Mouse (Mus musculus) adrenal gland, adult 18-20 months (tissue): Measurements from ENCODE around the gene Ehmt1. TPM values are rescaled to one million over a fixed set of nuclear protein-coding genes. Genes with fewer than 3 reads are reported as not detected.

ENCODE experiments used
- DNase-seq, 2 experiments: peaks; one replicate each; pipeline ENCODE4 v3.0.0; 2021 to 2022; ENCODE audit warnings: low spot score in 2 of 2
- total RNA-seq, 2 experiments: library from RNA; stranded (reverse); gene quantifications; 1 replicate in 1 of 2; 2 replicates in 1 of 2; pipeline ENCODE4 v1.2.3; 2021

The Ehmt1 gene
- total RNA-seq, 2 experiments from 2014 or later = 46.6 to 50.1 TPM

- no peak for DNase-seq
These were observed 111.7 kb downstream of the Ehmt1 start for GRCm38 (mm10) chr2:24807691-24808090.

DNA sequence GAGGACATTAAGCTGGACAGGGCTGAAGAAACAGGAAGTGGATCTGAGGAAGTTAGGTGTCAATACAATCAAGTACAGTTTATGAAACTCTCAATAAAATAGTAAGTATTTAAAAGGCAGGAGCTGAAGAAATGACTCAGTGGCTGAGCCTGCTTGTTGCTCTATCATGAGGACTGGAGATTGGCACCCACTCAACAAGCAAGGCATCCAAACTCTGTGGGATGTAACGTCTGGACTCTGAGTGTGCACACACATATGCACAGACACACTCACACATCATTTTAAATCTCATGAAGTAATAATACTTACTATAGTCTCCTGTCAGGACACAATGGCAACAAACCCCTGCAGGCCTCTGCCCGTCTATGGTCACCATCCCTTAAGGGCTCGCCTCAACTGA, 112.4 kb downstream of the Ehmt1 start:
- no peak for DNase-seq

- no peak for DNase-seq
These were observed 113.3 kb downstream of the Ehmt1 start for GRCm38 (mm10) chr2:24806143-24806542.

DNA sequence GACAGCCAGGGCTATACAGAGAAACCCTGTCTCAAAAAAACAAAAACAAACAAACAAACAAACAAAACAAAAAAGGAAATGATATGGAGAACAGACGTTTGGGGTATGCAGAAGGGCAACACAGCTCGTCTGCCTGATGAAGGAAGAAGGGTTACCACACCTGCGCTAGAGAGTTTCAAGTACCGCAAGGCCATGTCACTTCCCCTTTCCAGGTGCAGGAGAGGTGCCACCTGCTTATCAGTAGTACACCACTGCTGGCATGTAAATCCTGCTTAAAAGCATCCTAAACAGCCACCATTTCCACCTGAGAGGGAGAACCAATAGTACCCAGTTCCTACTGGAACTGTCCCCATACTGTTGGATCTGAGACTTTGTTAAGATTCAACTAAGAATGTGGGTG, 113.8 kb downstream of the Ehmt1 start:
- DNase-seq = no peak

DNA sequence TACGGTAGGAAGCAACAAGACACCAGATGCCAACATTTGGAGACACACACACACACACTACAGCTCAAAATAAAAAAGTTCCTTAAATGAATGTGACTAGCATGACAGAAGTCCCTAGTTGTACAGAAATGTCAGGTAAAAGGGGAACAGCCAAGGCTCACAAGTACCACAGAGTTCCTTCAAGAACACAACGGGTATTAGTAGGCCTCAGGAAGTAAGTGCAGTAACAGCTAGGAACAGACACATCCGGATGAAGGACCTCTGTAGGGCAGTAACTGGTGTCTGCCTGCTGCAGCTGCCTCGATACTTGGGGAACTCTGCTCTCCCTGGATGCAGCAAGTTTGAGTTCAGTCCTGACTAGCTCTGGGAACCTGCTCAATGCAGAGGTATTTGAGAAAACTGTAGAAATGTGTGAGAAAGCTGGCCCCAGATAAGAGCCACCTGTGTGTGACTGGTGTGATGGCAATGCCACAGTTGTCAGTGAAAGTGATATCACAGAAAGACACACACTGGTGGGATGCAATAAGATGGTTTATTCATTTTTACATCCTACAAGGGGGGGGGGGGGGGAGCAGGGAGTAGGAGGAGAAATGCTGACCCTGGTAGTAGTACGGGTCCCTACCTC, 122.5 kb downstream of the Ehmt1 start:
- DNase-seq = no peak

DNA sequence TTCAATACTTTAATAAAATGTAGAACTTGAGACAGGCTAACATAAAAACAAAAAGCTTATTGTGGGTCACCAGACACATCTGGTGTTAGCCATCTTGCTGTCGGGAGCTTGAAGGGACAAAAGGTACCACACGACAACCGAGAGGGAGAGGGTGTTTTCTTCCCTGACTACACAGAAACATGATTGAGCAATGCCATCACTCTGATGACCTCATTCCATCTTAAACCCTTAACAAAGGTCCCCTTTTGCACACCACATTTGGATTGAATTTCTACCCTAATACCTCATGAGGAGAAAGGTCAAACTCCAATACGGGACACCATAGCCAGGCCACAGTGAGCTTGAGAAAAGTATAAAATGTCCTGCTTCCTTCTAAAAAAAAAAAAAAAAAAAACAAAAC, 132.2 kb downstream of the Ehmt1 start:
- no peak for DNase-seq

GRCm38 (mm10) chr2:24781253-24781652, 138.2 kb downstream of the Ehmt1 start:
- no peak for DNase-seq

GRCm38 (mm10) chr2:24776831-24777230, 142.6 kb downstream of the Ehmt1 start:
- DNase-seq = no peak

DNA sequence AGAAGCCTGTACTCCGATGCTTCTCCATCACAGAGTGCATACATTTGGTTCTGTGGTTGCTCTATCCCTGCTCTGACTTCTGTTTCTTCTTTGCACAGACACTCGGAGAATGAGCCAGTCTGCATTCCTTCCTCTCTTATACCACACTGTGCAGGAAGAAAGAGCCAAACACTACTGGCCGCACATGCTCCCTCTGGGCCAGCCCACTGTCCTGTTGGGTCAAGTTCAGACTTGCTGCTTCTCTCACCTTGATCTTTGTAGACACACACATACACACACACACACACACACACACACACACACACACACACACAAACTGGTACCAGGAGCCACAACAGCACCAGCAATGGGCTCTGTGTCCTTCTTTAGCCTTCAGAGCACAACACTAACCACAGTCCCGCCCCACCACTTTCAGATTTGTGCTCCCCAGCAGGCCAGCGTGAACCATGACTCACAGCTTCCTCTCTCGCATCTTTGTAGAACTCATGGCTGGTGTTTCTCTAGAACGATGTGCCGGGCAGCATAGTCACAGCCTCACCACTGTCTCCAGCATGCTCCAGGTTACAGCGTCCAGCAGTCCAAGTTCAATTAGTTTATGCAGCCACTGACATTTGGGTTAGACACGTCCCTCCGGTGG, 143.3 kb downstream of the Ehmt1 start:
- no peak for DNase-seq

- DNase-seq = no peak
These were observed 144.6 kb downstream of the Ehmt1 start for GRCm38 (mm10) chr2:24774832-24775231.

GRCm38 (mm10) chr2:24770861-24771260, 148.6 kb downstream of the Ehmt1 start:
- no peak for DNase-seq

GRCm38 (mm10) chr2:24763115-24763557, 156.3 kb downstream of the Ehmt1 start, which contains the start of gene Cacna1b:
Cacna1b (minus strand) TSS chr2:24763152.
- DNase-seq = peak; percentile 53 to 55

- DNase-seq = no peak
These were observed 156.9 kb downstream of the Ehmt1 start for GRCm38 (mm10) chr2:24762446-24762960.

DNA sequence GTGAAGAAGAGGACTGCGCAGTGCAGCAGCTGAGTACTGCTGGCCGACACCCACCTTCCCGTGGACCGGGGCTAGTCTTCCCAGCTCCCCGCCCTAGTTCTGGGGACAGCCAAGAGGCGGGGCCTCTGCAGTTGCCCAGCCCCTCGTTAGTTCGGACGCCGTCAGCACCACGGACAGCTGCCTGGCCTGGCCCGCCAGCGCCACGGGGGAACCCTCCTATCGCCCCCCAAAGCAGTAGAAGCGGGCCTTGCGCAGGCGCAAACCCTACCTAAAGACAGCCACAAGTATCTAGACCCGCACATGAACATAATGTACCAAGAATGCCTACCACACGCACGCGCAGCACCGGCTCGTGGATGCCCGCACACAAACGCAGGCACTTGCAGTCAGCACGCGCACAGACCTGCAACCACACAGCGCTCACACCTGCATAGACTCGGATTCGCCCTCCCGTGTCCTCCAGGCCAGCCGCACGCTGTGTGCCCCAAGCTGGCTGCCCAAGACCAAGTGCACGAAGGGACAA, 157.4 kb downstream of the Ehmt1 start:
- peak; percentile 27 to 41 for DNase-seq

DNA sequence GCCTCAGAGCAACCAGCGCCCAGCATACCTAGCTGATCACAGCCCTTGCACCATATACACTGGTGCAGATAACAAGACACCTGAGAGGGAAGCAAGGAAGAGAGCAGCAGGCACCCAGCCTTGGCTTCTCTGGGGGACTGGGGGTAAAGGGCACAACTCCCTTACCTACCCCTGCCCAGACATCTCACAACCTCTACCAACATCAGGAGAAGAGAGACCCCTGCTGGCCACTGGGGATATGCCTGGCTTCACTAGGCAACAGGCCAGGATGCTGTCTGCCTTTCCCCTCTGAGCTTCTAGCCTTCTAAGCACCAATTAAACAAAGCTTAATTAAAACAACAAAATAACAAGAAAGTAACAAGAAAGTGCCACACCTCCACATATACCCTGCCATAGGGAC, 164.1 kb downstream of the Ehmt1 start:
- peak; percentile 24 to 37 for DNase-seq

DNA sequence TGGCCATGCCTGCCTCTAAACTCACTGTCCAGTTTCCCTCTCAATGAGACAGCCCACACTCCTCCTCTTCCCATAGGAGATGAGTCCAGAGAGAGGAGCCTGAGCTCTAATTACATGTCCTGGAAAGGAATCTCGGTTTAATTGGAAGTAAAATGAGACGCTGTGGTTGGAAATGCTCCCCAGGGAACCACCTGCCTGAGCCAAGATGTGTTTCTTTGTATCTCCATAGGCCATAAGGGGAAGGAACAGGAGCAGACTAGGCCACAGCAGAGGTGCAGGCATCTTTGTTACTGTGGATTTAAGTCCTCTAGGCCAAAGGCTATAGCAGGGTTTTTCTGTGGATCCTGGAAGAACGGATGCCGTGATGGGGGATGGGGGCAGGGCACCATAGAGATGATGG, 166.8 kb downstream of the Ehmt1 start:
- no peak for DNase-seq

GRCm38 (mm10) chr2:24750051-24750450, 169.4 kb downstream of the Ehmt1 start:
- no peak for DNase-seq

- DNase-seq = no peak
These were observed 171.5 kb downstream of the Ehmt1 start for GRCm38 (mm10) chr2:24747878-24748277.
